12 mouse cellular contexts compared by ENCODE assay signal in the genomic region with DNA sequence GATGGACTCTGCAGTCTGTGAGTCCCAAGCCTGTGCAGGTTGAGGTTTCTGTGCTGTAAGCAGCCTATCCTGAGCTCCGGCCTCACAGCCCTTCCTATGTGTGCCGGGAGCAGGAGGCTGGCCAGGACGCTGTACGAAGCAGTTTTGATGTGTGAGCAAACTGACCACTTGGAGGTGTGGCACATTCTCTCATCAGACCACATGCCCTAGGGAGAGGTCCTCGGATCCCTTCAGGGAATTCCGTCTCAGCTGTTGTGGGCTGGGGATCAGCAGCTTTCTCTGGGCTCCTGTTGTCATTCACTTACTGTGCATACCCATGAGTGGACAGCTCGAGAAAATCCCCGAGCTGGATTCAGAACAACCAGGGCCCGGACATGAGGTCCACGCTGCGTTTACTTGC.
"Had no signal": no experiment of that assay in that cellular context is flagged by ENCODE, and none has a peak within 500 bp of the region (broad histone marks: within the 10 kb centered on the region; RNA-seq: fewer than 3 reads in every experiment).

No protein-coding gene starts in this region.

- H3K9me3 ChIP-seq: limb, embryonic 13.5 days; stomach, embryonic 15.5 days had no signal

- H3K4me2 ChIP-seq: limb, embryonic 13.5 days; stomach, embryonic 15.5 days had no signal

- H3K27me3 ChIP-seq: limb, embryonic 13.5 days; stomach, embryonic 15.5 days had no signal

- H3K27ac ChIP-seq: layer of hippocampus, adult 2 months; limb, embryonic 13.5 days; liver, embryonic 14.5 days; stomach, embryonic 15.5 days had no signal

- H3K4me3 ChIP-seq: layer of hippocampus, adult 2 months; limb, embryonic 13.5 days; stomach, embryonic 15.5 days had no signal

- H3K36me3 ChIP-seq: limb, embryonic 13.5 days; stomach, embryonic 15.5 days had no signal

- DNase-seq: kidney, adult 18-20 months; kidney, postnatal 10 days; kidney, postnatal 4 days; left cerebral cortex, postnatal 4 days; lung, adult 18-20 months; retina, postnatal 1 day; thymus, adult 2 months; thymus, postnatal 36 days had no signal

- H3K9ac ChIP-seq: limb, embryonic 13.5 days; liver, embryonic 14.5 days; stomach, embryonic 15.5 days had no signal
